Mouse (Mus musculus) ES-E14 (cell line): Measurements from ENCODE around the gene Lrrc4.

Experiments used
- HCFC1 ChIP-seq: IDR thresholded peaks from 2 replicates; pipeline ENCODE4 v1.6.1; 2012; ENCODE audit warnings: low read length, inconsistent platforms, borderline replicate concordance; ENCODE audit not compliant: insufficient read depth
- MAFK ChIP-seq: IDR thresholded peaks from 2 replicates; pipeline ENCODE4 v1.6.1; 2014; ENCODE audit warnings: mild to moderate bottlenecking, low read depth, low read length, inconsistent platforms; ENCODE audit not compliant: insufficient read depth
- ZC3H11A ChIP-seq: IDR thresholded peaks from 2 replicates; pipeline ENCODE4 v1.6.1; 2012; ENCODE audit warnings: low read depth, mild to moderate bottlenecking, inconsistent platforms, low read length, borderline replicate concordance
- ZNF384 ChIP-seq: IDR thresholded peaks from 2 replicates; pipeline ENCODE4 v1.6.1; 2012; ENCODE audit warnings: low read depth, low read length, inconsistent platforms

DNA sequence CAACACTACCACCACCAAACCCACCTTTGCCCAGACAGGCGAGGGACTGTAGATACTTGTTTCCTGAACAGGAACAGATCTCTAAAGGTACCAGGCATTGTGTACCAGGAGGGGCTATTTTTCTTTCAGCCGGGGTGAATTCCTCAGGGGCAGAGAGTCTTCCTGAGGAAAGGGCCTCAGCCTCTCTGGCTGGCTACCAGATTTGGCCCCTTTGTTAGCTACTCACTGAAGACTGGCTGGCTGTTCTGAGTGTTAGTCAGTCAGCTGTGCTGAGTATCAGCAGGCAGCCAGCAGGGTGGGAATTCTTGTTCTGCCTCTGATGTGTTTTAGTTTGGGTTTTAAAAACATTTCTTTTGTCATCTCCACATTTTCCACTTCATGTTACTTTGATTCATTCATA lies 198.4 kb downstream of the Lrrc4 start:
- TF ChIP-seq MAFK, result no peak
- no peak for TF ChIP-seq HCFC1
- TF ChIP-seq ZC3H11A, result no peak
- no peak for TF ChIP-seq ZNF384
